Comparison of ENCODE assay signal across 10 mouse cellular contexts in the genomic region with DNA sequence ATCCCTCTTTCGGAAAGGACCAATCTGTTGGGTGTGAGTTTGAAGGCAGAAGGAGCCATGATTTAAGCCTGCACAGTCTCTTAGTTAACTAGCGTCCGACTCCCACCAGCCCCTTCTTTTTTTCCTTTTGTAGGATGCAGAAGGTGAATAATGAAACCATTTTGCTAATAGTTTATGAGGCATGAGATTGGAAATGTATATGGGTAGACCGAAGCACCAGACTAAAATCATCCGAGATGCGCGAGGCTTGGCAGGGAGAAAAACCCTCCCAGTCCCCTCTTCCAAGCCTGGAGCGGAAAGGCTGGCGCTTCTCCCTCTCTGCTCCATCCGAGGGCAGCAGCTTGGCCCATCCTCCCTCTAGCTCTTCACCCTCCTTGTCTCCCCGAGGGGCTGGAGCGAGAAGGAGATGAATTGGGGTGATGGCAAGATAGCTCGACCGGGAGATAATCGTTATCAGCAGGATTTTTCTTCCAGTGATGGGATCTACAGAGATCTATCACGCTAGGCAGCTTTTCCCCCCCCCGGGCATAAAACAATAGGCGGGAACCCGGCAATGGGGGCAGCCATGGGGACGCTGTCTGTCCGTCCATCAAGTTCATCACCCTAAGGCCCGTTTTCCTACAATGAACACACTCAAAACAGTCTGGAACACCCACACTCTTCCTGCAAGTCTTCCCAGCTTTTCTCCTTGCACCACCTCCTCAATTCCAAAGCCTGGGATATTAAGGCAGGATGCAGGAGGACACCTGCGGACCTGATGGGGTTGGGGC. TPM values are rescaled to one million over a fixed set of nuclear protein-coding genes. Genes with fewer than 3 reads are reported as not detected.
DNase-seq lines count a peak whose midpoint lies in the region; ATAC-seq and TF ChIP-seq lines count a peak whose summit lies in the region.
"Had no signal": no experiment of that assay in that cellular context is flagged by ENCODE, and none has a peak within 500 bp of the region (broad histone marks: within the 10 kb centered on the region; RNA-seq: fewer than 3 reads in every experiment).

No protein-coding gene starts in this region.

- H3K4me3 ChIP-seq in limb, embryonic 11.5 days (ENCODE audit: low read depth, low read length) = no peak overlapping the region
- peak overlapping the region; percentile 0; the same call in 1 of the 2 replicates for H3K4me3 ChIP-seq in neural tube, embryonic 15.5 days (replicated peaks)
- H3K4me3 ChIP-seq in left cerebral cortex, adult 2 months = no peak overlapping the region
- H3K4me3 ChIP-seq: liver, embryonic 15.5 days had no signal

- no peak for TF ChIP-seq CTCF in left cerebral cortex, adult 2 months (IDR thresholded peaks at IDR 0.05)

- peak; percentile 20 to 25 for DNase-seq in cerebellum, postnatal 14 days
- DNase-seq in cerebellum, adult 9-10 months = no peak
- DNase-seq in retina, postnatal 1 day = peak; percentile 66
- DNase-seq in retina, embryonic 14.5 days (ENCODE audit: low spot score) = no peak
- DNase-seq in limb, embryonic 11.5 days (ENCODE audit: low spot score) = peak; percentile 39
- no peak for DNase-seq in left cerebral cortex, adult 2 months (ENCODE audit: extremely low spot score in 1 of 2, low spot score in 2 of 2)
- no peak for DNase-seq in left cerebral cortex, adult 11 months (ENCODE audit: low spot score)

- peaks cover 56% of the 10 kb centered on the region for H3K27me3 ChIP-seq in limb, embryonic 11.5 days (ENCODE audit: control insufficient read depth, insufficient read depth, low read length)
- H3K27me3 ChIP-seq in neural tube, embryonic 15.5 days (replicated peaks) = peaks cover 74% of the 10 kb centered on the region

- peaks cover 30% of the 10 kb centered on the region for H3K4me1 ChIP-seq in limb, embryonic 11.5 days (ENCODE audit: control insufficient read depth, insufficient read depth, low read length)
- peaks cover 65% of the 10 kb centered on the region for H3K4me1 ChIP-seq in neural tube, embryonic 15.5 days

- H3K36me3 ChIP-seq in limb, embryonic 11.5 days (ENCODE audit: control insufficient read depth, insufficient read depth, low read length) = no peaks in the 10 kb centered on the region
- no peaks in the 10 kb centered on the region for H3K36me3 ChIP-seq in neural tube, embryonic 15.5 days
- H3K36me3 ChIP-seq: liver, embryonic 15.5 days had no signal

- intact Hi-C loops in left cerebral cortex, adult 2 months (cut with DNase I) = loop anchor here (10.0 kb wide), 1 partner anchor 368 kb away; no protein-coding TSS in a partner anchor

- no peak overlapping the region for H3K4me2 ChIP-seq in limb, embryonic 11.5 days (ENCODE audit: low read depth, severe bottlenecking)
- H3K4me2 ChIP-seq in neural tube, embryonic 15.5 days = peak overlapping the region; percentile 65
- H3K4me2 ChIP-seq: liver, embryonic 15.5 days had no signal

- no peak overlapping the region for H3K27ac ChIP-seq in limb, embryonic 11.5 days (replicated peaks; ENCODE audit: low read depth, low read length)
- no peak overlapping the region for H3K27ac ChIP-seq in neural tube, embryonic 15.5 days (replicated peaks)
- no peak overlapping the region for H3K27ac ChIP-seq in left cerebral cortex, adult 2 months
- H3K27ac ChIP-seq: liver, embryonic 15.5 days had no signal

- no peak for ATAC-seq in limb, embryonic 11.5 days (ENCODE audit: insufficient number of reproducible peaks, low FRiP score, low TSS enrichment, low read depth)
- ATAC-seq in neural tube, embryonic 15.5 days (ENCODE audit: low FRiP score) = peak; percentile 4; the same call in 1 of the 2 replicates
- ATAC-seq: activated CD4-positive, CD25-positive, alpha-beta regulatory T cell, adult 4 months had no signal

- no peaks in the 10 kb centered on the region for H3K9me3 ChIP-seq in limb, embryonic 11.5 days (ENCODE audit: control insufficient read depth, low read length)
- no peaks in the 10 kb centered on the region for H3K9me3 ChIP-seq in neural tube, embryonic 15.5 days (replicated peaks)
- H3K9me3 ChIP-seq: liver, embryonic 15.5 days had no signal

- H3K9ac ChIP-seq in limb, embryonic 11.5 days (ENCODE audit: low read length) = no peak overlapping the region
- H3K9ac ChIP-seq in neural tube, embryonic 15.5 days (replicated peaks) = no peak overlapping the region; the same call in 1 of the 2 replicates
- H3K9ac ChIP-seq: liver, embryonic 15.5 days had no signal

- 1% methylated on average over 23 of the region's 23 CpGs for WGBS in limb, embryonic 11.5 days
- WGBS in neural tube, embryonic 15.5 days = 6% methylated on average over 23 of the region's 23 CpGs

RNA-seq across cellular contexts. Expression of gene Esrrg, which starts 2.1 kb away (rescaled TPM):
- 1.2 and 1.5 TPM in 2 replicates for polyA plus RNA-seq in limb, embryonic 11.5 days (2014; fragmentation: Nextera tagmentation; extraction: Ambion mirVana)
- 27.5 and 31.6 TPM in 2 replicates for polyA plus RNA-seq in neural tube, embryonic 15.5 days (2015; fragmentation: Nextera tagmentation; extraction: Ambion mirVana)
- 10 to 100 TPM; 25.1 to 27.0 TPM for total RNA-seq in left cerebral cortex, adult 2 months (2021)
- polyA plus RNA-seq: activated CD4-positive, CD25-positive, alpha-beta regulatory T cell, adult 4 months had no signal

Comparison
In these comparisons a context has a peak if more than half of its experiments do, and no peak if none do; other contexts are left out.
1. DNase-seq: peak in cerebellum, postnatal 14 days (2 of 2), retina, postnatal 1 day (single experiment) and limb, embryonic 11.5 days (single experiment); none in cerebellum, adult 9-10 months (single experiment), retina, embryonic 14.5 days (single experiment), left cerebral cortex, adult 2 months (0 of 2) and left cerebral cortex, adult 11 months (single experiment).
2. RNA of gene Esrrg, which starts 2.1 kb away (polyA plus RNA-seq): 27.5 to 31.6 TPM in neural tube, embryonic 15.5 days; 1.2 to 1.5 TPM in limb, embryonic 11.5 days; every median in the first group is over 10 times any median in the second.